Mouse (Mus musculus) embryo, embryonic 9.5 days (tissue): ENCODE measurements at regions not wholly inside any gene's neighbourhood (a gene's known extent, or its start where the extent isn't known, plus 50 kb on each side); places are given as distances from the start of the nearest gene placed in this dataset.

Experiments
- DNase-seq: peaks from one replicate; pipeline ENCODE4 v3.0.0-alpha.2; 2017; ENCODE audit errors: extremely low spot score

DNA sequence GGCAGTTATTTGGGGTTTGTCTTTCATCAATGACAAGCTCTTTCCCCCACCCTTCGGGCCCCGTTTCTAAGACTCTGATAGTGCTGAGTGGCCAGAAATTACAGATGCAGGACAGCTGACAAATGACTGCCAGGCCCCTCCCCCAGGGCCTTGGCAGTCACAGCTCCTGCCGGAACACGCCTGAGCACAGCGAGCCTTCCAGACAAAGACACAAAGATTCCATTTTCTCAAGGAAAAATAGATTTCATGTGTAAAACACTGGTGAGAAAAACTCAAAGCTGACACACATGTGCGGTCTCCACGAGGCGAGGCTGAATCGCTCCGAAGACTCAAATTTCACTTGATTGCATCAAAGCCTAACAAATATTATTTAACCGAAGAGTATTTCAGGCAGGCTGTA, 247.6 kb downstream of the Ptprc start:
- peak; percentile 65 for DNase-seq

DNA sequence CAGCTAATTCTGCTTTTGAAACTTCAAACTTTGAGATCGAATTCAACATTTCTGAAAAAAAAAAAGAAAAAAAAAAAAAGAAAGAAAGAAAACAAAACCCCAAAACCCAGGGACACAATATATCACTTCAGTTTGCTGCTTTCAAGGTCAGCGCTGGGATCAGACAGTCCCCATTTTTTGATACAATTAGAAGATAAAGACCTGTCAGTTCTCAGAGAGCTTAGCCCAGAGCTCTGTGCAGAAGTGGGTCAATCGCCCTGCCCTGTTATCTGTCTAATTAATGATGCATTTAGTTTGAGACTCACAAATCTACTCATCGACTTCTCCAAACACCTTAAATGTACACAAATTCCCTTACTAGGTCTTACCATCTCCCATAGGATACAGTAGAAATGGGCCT, 249.2 kb downstream of the Ptprc start:
- no peak for DNase-seq

- DNase-seq = no peak
Observed at GRCm38 (mm10) chr1:137924156-137924555, 251.4 kb downstream of the Ptprc start.

DNA sequence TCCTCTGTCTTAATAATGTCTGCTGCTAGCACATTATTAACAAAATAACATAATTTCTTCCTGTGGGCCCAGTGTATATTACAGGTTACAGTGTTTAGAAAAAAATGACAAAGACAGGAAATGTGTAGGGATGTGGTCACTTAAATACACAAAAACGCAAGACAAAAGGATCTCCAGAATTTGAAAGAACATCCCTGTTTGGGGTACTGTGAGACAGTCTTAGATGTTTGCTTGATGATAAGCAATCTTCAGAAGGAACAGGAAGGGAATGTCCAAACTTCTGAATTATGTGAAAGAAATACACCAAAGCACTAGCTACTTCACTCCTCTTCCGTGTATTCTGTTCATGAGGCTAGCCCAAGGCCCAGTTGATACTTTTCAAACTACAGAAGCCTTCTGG, 251.8 kb downstream of the Ptprc start:
- no peak for DNase-seq

DNA sequence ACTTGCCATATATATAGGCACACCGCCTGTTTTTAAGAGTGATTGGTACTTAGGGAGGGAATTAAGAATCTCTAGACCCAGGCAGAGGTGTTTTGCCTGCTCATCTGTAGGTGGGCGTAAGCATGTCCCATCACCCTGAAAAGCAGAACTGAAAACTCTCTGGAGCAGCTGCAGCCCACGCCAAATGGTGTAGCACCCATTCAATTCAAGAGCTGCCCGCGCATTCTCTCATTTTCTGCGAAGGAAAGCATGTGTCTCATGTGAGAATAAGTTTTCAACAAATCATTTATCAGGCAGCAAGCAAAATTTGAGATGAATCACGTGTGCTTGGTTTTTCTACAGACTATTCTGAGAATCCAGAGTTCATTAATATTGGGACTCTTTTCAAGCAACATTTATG, 252.7 kb downstream of the Ptprc start:
- no peak for DNase-seq

GRCm38 (mm10) chr1:137921592-137921991, 253.9 kb downstream of the Ptprc start:
- DNase-seq = no peak

DNA sequence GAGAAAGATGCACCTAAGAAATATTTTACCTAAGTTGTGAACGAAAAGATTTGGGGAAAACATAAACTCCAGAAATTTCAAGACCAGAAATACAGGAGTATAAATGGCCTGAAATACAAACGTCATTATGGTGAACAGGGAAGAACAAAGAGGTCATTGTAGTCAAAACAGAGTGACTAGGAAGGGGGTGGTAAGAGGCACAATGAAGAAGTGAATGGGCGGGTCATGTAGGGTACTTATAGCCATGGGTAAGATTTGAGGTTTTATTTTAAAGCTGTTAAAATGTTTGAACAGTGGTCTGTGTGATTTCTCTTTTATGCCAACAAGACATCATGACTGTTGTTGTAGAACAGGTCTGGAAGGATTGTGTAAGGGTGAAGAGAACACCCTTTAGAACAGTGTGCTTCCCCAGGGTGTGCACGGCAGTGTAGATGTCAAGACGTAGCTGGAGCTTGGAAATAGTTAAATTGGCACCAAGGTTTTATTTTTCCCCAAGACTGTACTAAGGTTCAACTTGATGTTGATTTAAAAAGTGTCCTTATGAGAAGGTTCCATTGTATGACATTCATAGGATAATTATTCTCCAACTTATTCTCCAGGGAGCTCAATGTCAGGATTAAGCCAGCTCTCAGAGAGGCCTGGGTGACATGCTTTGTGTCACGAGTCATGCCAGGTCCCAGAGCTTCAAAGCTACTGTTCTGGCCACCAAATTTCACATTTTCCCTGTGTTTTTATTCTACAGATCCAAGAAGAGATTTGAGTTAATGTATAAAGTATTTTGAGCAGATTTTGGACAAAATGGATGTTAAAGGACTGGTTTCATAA, 255.6 kb downstream of the Ptprc start:
- no peak for DNase-seq

GRCm38 (mm10) chr1:137917449-137917848, 258.1 kb downstream of the Ptprc start:
- DNase-seq = no peak

DNA sequence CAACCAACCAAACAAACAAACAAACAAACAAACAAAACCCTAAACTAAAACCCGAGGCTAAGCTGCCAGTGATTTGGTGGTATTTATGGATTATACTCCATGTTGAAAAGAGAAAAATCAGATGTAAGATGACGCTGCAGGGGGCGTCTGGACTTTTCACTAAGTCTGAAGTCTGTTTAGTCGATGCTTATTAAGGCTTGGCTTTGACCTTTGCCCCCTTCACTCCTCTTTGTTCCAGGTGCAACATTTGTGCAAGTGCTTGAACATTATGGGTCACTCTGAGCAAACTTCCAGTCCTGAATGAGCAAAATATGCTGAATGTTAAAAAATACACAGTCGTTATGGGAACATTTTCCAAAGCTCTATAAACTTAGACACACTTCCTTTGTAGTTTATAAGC, 268.6 kb downstream of the Ptprc start:
- DNase-seq = no peak

- DNase-seq = no peak
Observed at GRCm38 (mm10) chr1:137906477-137906876, 269.0 kb downstream of the Ptprc start.

DNA sequence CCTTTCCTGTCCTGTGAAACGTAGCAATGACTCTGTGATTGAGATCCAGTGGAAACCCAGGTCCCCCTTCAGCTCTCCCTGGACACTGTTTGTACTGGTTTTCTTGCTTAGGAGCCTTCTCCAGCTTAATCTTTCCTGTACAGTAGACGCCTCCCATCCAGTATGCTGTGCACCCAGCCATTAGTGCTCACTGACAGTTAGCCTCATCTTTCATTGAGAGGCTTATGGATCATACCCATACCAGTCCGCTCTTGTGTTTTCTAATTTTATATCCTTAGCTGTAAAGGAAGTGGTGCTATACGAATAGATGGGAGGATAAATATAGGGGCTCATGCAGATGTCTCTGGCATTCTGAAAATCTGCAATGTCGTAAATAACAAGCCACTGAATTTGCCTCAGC, 269.9 kb downstream of the Ptprc start:
- no peak for DNase-seq

GRCm38 (mm10) chr1:137903351-137903750, 272.2 kb downstream of the Ptprc start:
- DNase-seq = no peak

DNA sequence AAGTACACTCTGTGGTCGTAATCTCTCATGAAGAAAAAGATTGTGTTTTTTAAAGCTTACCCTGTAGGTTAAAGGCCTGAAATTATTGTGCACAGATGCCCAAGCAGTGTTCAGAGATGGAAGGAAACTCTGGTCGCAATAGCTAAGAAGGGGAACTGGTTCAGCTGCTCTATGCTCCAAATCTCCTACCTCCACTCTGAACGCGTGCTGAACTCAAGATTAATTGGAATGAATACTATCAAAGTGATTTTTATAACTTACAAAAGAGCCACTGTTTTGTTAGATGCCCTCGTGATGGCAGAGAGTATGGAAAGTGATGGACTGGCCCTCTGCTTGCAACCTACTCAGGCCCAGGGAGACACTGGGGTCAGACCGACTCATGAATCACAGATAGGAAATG, 272.6 kb downstream of the Ptprc start:
- no peak for DNase-seq

DNA sequence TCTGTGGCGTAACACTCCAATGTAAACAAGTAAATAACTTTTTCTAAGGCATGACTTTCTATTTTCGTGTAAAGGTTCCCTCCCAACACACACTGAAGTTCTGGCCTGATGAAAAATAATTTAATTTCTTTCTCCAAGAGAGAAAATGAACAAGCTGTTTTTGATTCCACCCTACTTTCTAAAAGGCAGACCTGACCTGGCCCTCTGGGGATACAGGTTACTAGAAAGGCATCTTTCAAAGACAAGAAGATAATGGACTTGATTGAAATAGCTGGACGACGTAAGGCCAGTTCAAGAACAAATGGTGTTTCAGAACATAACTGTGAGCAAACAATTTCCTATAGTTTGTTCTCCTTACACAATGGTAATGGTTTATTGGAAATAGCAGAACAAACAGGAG, 273.5 kb downstream of the Ptprc start:
- no peak for DNase-seq

- no peak for DNase-seq
Observed at GRCm38 (mm10) chr1:137901211-137901610, 274.3 kb downstream of the Ptprc start.

GRCm38 (mm10) chr1:137900621-137901071, 274.9 kb downstream of the Ptprc start:
- DNase-seq = peak; percentile 15

- DNase-seq = peak; percentile 75
Observed at GRCm38 (mm10) chr1:137899916-137900601, 275.4 kb downstream of the Ptprc start.

DNA sequence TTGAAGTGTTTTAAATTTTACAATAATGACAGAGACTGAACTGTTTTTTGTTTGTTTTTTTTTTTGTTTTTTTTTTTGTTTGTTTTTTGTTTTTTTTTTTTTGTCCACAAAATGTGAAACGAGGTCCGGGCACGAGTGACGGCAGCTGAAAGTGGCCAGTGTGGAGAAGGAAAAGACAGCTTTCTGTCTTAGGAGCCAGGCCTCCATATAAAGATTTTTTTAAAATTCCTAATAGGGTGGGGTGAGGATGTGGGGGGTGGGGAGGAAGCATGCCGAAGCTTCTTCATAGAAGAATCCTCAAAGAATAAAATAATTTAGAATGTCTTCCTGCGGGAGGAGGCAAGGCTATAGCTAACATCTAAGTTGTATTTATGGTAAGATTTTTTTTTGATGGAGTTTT, 276.2 kb downstream of the Ptprc start:
- peak; percentile 8 for DNase-seq

DNA sequence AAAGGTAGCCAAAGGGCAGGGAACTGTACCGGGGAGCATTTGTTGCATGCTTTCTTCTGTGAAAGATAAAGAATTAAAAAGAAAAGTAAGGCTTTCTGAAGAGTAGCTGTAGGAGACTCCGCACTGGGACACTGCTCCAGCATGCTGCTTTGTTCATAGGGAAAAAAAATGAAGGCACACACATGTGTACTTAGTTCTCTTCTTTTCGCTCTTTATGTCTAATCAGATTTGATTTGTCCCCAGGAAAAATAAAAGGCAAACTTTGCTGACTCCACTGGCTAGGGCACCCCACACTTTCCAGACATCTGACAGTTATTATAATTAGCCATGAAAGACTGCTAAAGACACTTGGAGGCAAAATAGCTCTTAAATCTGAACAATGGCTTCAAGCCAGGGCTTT, 276.6 kb downstream of the Ptprc start:
- DNase-seq = peak; percentile 53

DNA sequence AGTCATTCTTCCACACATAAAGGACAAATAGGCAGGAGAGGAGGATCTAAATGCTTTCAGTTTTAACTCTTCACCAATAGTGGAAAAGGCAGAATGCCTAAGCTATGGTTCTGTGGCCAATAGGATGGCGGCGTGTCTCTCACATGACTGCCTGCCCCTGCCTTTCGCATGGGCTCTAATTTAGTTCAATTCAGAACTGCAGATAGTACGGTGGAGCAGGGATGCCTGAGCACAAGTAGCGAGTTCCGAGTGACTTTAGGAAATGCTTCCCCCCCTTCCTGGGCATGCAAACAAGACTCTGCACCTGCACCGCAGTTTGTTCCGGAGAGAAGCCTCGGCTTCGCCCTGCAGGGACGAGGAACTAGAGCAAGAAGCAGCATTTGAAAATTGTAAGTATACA, 277.1 kb downstream of the Ptprc start:
- peak; percentile 85 for DNase-seq

DNA sequence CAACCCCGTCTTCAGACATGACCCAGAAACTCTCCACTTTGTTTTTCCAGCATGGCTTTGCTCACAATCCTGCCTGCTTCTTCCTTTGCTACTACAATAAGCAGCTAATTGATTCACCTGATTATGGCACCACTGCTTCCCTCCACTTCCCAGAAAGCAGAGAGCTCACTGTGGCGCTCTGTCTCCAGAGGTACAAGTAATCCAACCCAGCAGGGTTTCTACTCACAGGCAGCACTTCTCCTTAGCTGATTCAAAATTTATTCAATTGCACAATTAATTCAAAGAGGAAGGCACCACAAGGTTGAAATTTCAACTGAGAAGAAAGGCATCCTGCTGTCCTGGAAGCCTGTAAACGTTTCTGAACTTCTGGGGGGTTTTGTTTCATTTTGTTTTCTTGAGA, 293.9 kb downstream of the Ptprc start:
- DNase-seq = no peak

- no peak for DNase-seq
Observed at GRCm38 (mm10) chr1:137874361-137874760, 301.1 kb downstream of the Ptprc start.

- DNase-seq = no peak
Observed at GRCm38 (mm10) chr1:137873628-137874027, 301.9 kb downstream of the Ptprc start.
